Mouse (Mus musculus): ENCODE measurements around the gene Gm14325. TPM values are rescaled to one million over a fixed set of nuclear protein-coding genes. Genes with fewer than 3 reads are reported as not detected.
A peak's percentile ranks its signal among the peaks of the same experiment; 100 is the strongest.
"Not testable (repeated sequence)": the region's sequence is repeated elsewhere in the genome, so short reads cannot be mapped to it uniquely, and the experiment has no call there.

The Gm14325 gene
- polyA plus RNA-seq (2012; rRNA removed): 27.6 and 43.7 TPM in 2 replicates

DNA sequence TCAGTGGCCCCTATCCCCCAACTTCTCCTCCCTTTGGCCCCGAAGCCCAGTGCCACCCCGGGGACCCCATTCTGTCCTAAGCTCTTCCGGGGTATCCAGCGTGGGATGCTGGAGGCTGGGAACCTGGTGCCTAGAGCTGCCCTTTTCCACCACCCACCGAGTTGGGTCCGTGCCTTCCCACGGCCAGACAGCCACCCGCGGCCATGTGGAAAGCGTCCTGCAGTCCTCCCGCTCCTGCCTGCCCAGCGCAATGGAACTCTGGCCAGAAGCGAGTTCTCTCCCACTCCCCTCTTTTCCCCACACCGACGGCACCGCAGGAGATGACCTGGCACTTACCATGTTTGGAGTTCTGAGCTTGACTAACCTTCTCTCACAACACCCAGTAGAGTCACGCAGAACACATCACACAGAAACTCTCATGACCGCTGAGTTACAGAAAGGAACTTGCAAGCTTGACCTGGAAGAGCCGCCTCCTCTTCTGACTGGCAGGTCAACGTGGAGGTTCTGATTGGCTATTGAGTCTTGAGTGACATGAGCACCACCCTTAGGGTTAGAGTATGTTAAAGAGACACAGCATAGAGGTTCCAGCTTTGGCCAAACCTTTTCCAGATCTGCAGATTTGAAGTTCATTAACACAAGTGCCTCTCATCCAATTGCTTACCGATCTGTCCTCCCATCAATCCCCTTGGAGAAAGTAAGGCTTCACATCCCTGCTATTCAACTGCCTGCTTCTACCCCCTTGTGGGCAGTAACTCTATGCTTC, at the start of gene Gm14325:
Gene Gm14325, minus strand, starts transcription at position 436 of the 763 bp plus-strand sequence.
- DNase-seq (ENCODE audit: low read depth): peak; percentile 22

DNA sequence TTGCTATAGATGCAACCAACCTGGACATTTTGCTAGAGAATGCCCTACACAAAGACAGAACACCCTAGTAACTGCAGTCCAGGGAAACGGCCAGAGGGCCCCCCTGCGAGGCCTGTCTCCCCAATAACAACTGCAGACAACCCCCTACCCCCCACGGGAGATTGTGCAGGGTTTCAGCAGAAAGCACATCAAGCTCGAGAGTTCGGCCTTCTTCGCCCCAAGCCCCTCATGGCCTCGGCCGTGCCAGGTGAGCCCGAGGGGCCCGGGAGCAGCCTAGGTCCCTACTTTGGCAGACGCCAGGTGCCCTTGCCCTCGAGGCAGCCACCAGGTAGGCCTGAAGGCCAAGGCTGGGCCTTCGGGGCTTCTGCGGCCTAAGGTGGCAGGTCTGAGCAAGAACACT, 47.6 kb upstream of the Gm14325 start:
- DNase-seq (ENCODE audit: low read depth): not testable (repeated sequence)

DNA sequence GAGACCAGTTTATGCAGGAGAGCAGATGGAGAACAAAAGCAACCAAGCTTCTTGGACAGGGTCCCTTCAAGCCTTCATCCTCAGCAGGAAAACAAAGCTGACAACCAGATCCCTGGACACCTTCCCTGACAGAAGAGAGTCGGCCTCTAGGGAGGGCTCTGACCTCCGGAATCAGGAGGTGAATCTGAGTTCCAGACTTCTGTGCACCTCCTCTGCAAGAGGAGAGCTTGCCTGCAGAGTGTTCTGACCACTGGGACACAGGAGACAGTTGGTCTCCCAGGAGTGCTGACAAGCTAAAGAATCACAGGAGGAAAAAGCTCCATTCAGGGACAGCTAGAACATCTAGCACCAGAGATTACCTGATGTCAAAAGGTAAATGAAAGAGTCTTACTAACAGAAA, 22.1 kb upstream of the Gm14325 start:
- DNase-seq (ENCODE audit: low read depth): not testable (repeated sequence)

DNA sequence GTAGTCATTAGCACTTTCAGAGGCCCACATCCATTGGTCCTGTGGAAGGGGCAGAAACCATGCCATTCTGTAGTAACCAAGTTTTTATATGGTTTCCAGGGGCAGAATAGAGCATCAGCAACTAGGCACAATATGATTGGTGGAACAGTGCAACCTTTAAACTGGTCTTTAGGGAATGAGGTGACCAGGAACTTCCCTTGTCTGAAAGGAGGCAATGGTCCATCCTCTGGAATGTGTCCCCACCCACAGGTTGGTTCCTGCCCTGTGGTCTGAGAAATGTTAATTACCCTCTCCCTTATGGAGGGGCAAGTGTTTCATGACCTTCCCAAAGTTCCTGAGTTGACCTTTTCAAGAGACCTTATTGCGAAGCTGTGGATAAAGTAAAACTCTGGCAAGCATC, 3.5 kb upstream of the Gm14325 start:
- not testable (repeated sequence) for DNase-seq (ENCODE audit: low read depth)

DNA sequence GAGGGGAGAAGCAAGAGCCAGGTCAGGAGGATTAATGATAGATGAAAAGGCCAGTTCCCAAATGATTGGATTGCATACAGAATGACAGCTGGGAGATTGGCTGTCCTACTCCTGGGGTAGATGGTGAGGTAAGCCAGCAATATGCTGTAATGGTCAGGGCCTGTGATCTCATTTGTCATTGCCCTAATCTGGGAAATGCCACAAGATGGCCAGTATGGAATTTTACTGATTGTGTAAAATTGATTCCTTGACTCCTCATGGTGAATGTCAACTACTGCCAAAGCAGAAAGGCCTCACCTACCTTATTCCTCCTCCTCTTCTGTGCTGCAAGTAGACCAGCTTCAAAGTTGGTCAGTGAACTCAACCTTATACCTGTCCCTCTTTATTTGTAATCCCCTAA, 3.4 kb downstream of the Gm14325 start:
- not testable (repeated sequence) for DNase-seq (ENCODE audit: low read depth)

DNA sequence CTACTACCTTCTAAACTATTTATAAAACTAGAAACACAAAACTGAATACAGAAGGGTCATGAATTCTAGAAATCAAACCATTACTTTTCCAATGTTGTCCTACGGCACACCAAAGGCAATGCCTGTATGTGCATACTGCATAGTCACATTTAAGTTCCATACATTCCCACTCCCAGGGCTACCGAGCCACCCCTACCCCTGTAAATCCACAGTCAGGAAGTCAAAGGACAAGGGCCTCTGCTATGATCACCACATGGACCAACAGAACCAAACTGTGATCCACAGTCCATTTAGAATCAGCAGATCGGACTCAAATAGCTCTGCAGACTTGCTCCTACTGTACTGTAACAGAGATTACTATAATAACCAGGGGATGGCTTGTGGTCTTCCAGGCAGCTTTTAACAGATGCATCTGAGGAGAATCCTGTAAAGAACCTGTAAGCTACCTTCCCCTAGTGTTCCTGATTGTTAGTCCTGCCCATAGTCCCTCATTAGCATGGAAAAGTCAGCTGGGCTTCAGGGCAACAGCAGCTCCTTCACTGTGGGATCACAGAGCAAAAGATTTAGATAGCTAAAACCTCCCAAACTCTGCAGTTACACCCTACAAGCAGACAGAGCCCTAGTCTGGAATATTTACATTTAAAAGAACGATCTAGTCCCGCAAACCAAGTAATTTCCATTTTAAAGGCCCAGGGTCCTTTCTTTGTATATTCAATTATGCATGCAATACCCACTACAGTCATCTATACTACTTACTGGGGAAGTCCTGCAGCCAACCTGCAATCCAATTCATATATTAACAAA, 4.2 kb downstream of the Gm14325 start:
- not testable (repeated sequence) for DNase-seq (ENCODE audit: low read depth)

DNA sequence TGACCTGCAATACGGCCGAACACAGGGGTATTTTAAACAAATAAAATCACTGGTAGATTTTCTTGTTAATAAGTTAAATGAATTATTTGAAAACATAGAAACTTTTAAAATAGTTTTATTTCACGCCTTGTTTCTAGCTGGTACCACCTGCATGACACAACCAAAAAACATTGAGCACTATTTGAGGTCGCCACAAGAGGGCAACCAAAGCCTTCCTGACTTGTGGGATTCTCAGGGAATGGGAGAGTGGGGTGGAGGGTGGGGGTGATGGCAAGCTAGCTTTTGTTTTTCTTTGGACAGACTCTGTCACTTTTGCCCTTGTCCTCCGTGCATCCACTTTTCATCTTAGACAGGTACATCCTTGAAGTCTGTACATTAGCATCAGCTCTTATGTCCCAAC, 18.2 kb downstream of the Gm14325 start:
- DNase-seq (ENCODE audit: low read depth): not testable (repeated sequence)

DNA sequence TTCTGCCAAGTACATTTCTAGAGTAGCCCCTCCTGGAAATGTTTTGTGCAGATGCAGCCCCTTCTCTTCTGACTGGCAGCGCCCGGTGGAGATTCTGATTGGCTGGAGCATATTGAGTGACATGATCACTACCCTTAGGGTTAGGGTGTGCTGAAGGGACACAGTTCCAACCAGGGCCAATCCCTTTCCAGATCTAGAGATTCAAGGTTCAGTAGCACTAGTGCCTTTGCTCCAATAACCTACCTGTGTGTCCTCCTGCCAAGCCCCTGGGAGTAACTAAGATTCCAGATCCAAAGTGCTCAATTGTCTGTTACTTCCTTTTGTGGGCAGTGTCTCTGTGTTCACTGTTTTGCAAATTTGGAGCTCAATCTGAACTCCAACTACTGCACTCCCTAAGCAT, 34.0 kb downstream of the Gm14325 start:
- not testable (repeated sequence) for DNase-seq (ENCODE audit: low read depth)

DNA sequence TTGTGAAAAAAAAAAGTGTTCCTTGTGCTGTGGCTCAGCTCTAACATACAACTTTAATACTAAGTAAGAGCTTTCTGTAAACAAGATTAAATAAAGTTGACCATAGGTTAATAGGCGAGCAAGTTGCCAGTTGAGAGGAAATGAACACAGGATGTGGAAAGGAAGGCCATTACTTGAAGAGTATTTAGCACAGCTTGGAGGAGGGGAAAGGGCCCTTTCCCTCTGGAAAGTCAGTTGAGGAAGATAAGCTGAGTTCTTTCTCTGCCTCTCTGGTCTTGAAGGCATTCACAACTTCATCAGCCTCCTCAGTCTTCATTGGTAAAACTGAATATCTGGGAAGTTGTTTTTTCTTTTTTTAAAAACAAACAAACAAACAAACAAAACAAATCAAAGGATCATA, 52.8 kb downstream of the Gm14325 start:
- not testable (repeated sequence) for DNase-seq (ENCODE audit: low read depth)

Other genes starting within 250 kb of the Gm14325 start
- gene Gm14322, start 81.0 kb downstream of the Gm14325 start, polyA plus RNA-seq (2012; rRNA removed): 1.4 and 2.6 TPM in 2 replicates
- 1.9 and 2.9 TPM in 2 replicates for gene Gm14327, start 56.8 kb upstream of the Gm14325 start, polyA plus RNA-seq (2012; rRNA removed)
- not detected in 2 replicates for gene Zfp972, start 85.3 kb upstream of the Gm14325 start, polyA plus RNA-seq (2012; rRNA removed)
- gene Gm14326, start 117.0 kb upstream of the Gm14325 start, polyA plus RNA-seq (2012; rRNA removed): 5.2 and 8.4 TPM in 2 replicates
- gene Zfp971, start 182.9 kb upstream of the Gm14325 start, polyA plus RNA-seq (2012; rRNA removed): 2.6 and 2.9 TPM in 2 replicates
- 2.2 and 3.6 TPM in 2 replicates for gene Zfp931, start 238.1 kb upstream of the Gm14325 start, polyA plus RNA-seq (2012; rRNA removed)

Data from gonadal fat pad, adult 2 months (tissue).